Mouse (Mus musculus) hindbrain, embryonic 10.5 days (tissue): Measurements from ENCODE around the gene Hsd3b5. TPM values are rescaled to one million over a fixed set of nuclear protein-coding genes. Genes with fewer than 3 reads are reported as not detected.

Experiments
- polyA plus RNA-seq: library from polyadenylated mRNA; unstranded; fragments of >200 nt; fragmentation: Nextera tagmentation; extraction: Ambion mirVana; gene quantifications from 2 replicates; pipeline ENCODE4 v1.2.1, GENCODE M21; 2016

Hsd3b5 gene
- polyA plus RNA-seq, 1 experiment from 2014 or later = not detected

Other genes starting within 250 kb of the Hsd3b5 start
- 6.6 and 8.0 TPM in 2 replicates for gene Zfp697, start 247.8 kb downstream of the Hsd3b5 start, polyA plus RNA-seq
- gene Gm4450, start 173.1 kb downstream of the Hsd3b5 start, polyA plus RNA-seq = not detected in 2 replicates
- not detected in 2 replicates for gene Hsd3b4, start 119.7 kb downstream of the Hsd3b5 start, polyA plus RNA-seq
- gene Gm10681, start 41.4 kb downstream of the Hsd3b5 start, polyA plus RNA-seq = not detected in 2 replicates
- 0.04 TPM in 2 replicates for gene Hsd3b2, start 94.3 kb upstream of the Hsd3b5 start, polyA plus RNA-seq
- not detected in 2 replicates for gene Hsd3b3, start 132.9 kb upstream of the Hsd3b5 start, polyA plus RNA-seq
- gene Hsd3b6, start 184.2 kb upstream of the Hsd3b5 start, polyA plus RNA-seq = 6.7 and 12.6 TPM in 2 replicates
- gene Hsd3b1, start 229.5 kb upstream of the Hsd3b5 start, polyA plus RNA-seq = 0.19 and 0.33 TPM in 2 replicates